Mouse (Mus musculus): ENCODE measurements at regions not wholly inside any gene's neighbourhood (a gene's known extent, or its start where the extent isn't known, plus 50 kb on each side); places are given as distances from the start of the nearest gene placed in this dataset.

DNA sequence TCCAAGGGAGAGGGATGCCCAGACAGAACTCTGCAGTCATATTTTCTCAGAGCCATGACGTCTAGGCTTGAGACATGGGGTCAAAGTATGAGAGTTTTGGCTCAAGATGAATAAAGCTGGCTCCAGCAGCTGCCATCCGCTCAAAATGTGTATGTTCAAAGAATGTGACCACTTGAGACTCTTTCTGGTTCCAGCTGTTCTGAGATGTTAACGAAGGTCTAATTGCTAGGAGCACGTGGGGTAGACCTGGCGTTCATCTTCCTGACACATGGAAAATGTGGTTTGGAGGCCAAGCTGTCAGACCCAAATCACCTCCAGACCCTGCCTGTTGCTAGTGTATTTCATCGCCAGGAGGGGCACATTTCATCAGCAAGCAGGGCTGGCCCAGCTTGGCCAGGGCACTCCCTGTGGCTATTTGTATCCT, 58.9 kb upstream of the Ankrd1 start:
- Histone ChIP-seq H3K36me3 (replicated peaks) (no peaks in the 10 kb centered on the region), H3K27me3 (replicated peaks) (no peaks in the 10 kb centered on the region), H3K9ac (no peak overlapping the region), H3K27ac (no peak overlapping the region), H3K4me2 (no peak overlapping the region), H3K4me1 (no peaks in the 10 kb centered on the region), H3K9me3 (no peaks in the 10 kb centered on the region), H3K4me3 (no peak overlapping the region)
- 77% methylated on average over 6 of the region's 6 CpGs for WGBS
- no peak for ATAC-seq (replicated peaks)

DNA sequence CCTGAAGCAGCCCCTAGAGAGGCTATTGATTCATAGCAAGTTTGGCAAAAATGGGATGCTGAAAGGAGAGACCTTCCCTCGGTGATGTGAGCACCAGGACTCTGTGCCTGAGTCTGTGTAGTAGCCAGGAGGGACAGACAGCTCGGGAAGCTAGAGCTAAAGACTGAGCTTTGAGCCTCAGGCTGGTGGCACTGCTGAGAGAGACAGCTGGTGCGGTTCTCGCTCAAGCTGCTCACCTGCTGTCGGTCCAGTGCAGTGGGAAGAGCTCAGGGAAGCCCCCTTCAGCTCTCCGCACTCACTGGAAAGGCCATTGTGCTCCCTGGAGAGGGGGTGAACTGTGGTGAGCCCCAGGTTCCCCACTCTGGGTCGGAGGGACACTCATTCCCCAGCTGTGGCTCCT, 60.4 kb upstream of the Ankrd1 start:
- H3K4me1 ChIP-seq, result no peaks in the 10 kb centered on the region
- H3K9me3 ChIP-seq, result no peaks in the 10 kb centered on the region
- no peak overlapping the region for H3K4me3 ChIP-seq
- no peak overlapping the region for H3K27ac ChIP-seq
- H3K9ac ChIP-seq, result no peak overlapping the region
- no peaks in the 10 kb centered on the region for H3K36me3 ChIP-seq (replicated peaks)
- 73% methylated on average over 7 of the region's 7 CpGs for WGBS
- no peaks in the 10 kb centered on the region for H3K27me3 ChIP-seq (replicated peaks)
- H3K4me2 ChIP-seq, result no peak overlapping the region
- no peak for ATAC-seq (replicated peaks)

DNA sequence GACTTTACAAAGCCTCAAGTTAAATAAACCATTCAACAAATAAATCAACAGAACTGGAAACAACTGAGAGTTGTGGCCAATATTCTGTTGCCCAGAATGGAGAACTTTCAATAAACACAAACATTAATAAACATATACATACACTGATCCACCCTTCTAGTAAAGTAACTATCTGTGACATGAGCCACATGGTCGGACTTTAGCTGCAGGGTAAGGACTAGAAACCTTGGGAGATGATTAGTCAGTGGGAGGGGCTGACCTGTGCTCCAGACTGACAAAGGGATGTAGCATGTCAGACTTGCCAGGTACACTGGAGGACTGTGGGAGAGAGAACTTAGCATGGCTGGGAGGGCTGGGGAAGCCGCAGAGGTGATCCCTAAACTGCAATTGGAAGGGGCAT, 61.6 kb upstream of the Ankrd1 start:
- Histone ChIP-seq H3K9me3 (no peaks in the 10 kb centered on the region), H3K36me3 (replicated peaks) (no peaks in the 10 kb centered on the region), H3K4me1 (no peaks in the 10 kb centered on the region), H3K9ac (no peak overlapping the region), H3K27ac (no peak overlapping the region), H3K27me3 (replicated peaks) (no peaks in the 10 kb centered on the region), H3K4me2 (no peak overlapping the region), H3K4me3 (no peak overlapping the region)
- no peak for ATAC-seq (replicated peaks)
- WGBS, result 70% methylated on average over 2 of the region's 2 CpGs

DNA sequence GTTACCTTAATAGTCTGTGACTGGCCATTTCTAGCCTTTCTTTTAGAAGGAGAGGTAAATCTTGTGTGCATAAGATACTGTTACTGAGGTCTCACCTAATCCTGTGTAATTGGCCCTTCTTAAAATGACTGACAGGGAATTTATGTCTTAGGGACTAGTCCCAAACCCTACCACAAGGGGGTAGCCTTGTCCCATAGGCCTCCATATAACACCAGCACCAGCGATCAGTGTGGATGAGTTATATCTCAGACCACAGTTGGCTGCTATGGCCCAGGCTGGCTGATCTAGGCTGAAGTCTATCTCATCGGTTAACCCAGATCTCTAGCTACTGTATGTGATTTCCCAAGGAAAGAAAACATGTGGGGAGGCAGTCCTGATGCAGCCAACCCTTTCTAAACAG, 63.2 kb upstream of the Ankrd1 start:
- H3K27ac ChIP-seq, result no peak overlapping the region
- no peaks in the 10 kb centered on the region for H3K27me3 ChIP-seq (replicated peaks)
- no peaks in the 10 kb centered on the region for H3K36me3 ChIP-seq (replicated peaks)
- H3K9me3 ChIP-seq, result no peaks in the 10 kb centered on the region
- no peak overlapping the region for H3K9ac ChIP-seq
- H3K4me2 ChIP-seq, result no peak overlapping the region
- H3K4me1 ChIP-seq, result no peaks in the 10 kb centered on the region
- 32% methylated on average over 2 of the region's 2 CpGs for WGBS
- ATAC-seq (replicated peaks), result peak; percentile 81
- H3K4me3 ChIP-seq, result no peak overlapping the region

DNA sequence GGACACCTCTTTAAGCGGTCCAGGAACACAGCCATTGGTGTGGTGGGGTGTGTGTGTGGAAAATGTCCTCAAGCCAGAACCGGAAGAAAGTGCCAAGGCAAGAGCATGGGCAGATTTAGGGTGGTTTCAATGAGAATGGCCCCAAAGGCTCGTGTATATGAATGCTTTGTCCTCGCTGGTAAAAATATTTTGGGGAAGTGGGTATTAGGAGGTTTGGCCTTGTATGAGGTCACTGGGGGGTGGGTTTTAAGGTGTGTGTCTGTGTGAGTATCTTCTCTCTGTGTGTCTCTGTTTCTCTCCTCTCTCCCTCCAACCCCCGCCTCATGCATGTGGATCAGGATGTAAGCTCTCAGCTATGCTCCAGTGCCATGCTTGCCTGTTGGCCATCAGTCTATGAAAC, 69.8 kb upstream of the Ankrd1 start:
- H3K36me3 ChIP-seq (replicated peaks), result no peaks in the 10 kb centered on the region
- no peaks in the 10 kb centered on the region for H3K9me3 ChIP-seq
- 92% methylated on average over 5 of the region's 5 CpGs for WGBS
- H3K4me3 ChIP-seq, result no peak overlapping the region
- no peaks in the 10 kb centered on the region for H3K4me1 ChIP-seq
- H3K27ac ChIP-seq, result no peak overlapping the region
- no peak overlapping the region for H3K4me2 ChIP-seq
- H3K27me3 ChIP-seq (replicated peaks), result no peaks in the 10 kb centered on the region
- ATAC-seq (replicated peaks), result no peak
- H3K9ac ChIP-seq, result no peak overlapping the region

DNA sequence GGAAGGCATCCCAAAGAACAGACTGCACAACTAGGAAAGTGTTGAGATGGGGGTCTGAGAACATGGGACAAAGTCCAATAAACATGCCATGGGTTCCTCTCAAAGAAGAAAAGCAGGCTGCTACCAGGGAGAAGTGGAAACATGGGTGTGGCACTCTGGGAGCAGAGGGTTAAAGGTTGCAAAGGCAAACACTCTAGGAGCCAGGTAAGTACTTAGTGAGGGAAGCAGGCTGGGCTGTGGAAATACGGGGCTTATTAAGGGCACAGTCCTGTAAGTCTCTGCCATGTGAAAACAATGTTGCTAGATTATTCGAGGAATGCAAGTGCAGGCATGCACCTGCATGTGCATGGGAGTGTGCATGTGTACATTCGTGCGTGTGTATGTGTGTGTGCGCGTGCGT, 71.7 kb upstream of the Ankrd1 start:
- H3K27me3 ChIP-seq (replicated peaks), result no peaks in the 10 kb centered on the region
- WGBS, result 94% methylated on average over 7 of the region's 7 CpGs
- H3K9me3 ChIP-seq, result no peaks in the 10 kb centered on the region
- H3K27ac ChIP-seq, result no peak overlapping the region
- no peak overlapping the region for H3K9ac ChIP-seq
- no peak overlapping the region for H3K4me3 ChIP-seq
- no peak overlapping the region for H3K4me2 ChIP-seq
- H3K36me3 ChIP-seq (replicated peaks), result no peaks in the 10 kb centered on the region
- no peak for ATAC-seq (replicated peaks)
- H3K4me1 ChIP-seq, result no peaks in the 10 kb centered on the region

DNA sequence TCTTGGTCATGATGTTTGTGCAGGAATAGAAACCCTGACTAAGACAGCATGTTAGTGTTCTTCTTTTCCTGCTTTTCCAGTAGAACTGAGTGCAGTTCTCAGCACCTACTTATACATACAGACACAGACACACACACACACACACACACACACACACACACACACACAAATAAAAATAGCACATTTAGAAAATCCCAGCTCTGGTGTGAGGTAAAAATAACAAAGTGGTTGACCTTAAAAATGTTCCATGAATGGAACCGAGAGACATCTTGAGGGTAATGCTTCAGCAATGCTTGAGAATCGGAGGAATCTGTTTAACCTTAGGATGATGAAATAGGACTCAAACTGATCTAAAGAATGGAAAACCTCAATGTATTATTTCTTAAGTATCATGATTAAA, 84.4 kb upstream of the Ankrd1 start:
- Histone ChIP-seq H3K36me3 (replicated peaks) (no peaks in the 10 kb centered on the region), H3K27me3 (replicated peaks) (no peaks in the 10 kb centered on the region), H3K4me2 (no peak overlapping the region), H3K27ac (no peak overlapping the region), H3K9ac (no peak overlapping the region), H3K4me3 (no peak overlapping the region), H3K4me1 (peaks cover 6% of the 10 kb centered on the region; the same call in 1 of the 2 replicates), H3K9me3 (no peaks in the 10 kb centered on the region)
- WGBS, result 96% methylated on average over 2 of the region's 2 CpGs
- ATAC-seq (replicated peaks), result no peak

DNA sequence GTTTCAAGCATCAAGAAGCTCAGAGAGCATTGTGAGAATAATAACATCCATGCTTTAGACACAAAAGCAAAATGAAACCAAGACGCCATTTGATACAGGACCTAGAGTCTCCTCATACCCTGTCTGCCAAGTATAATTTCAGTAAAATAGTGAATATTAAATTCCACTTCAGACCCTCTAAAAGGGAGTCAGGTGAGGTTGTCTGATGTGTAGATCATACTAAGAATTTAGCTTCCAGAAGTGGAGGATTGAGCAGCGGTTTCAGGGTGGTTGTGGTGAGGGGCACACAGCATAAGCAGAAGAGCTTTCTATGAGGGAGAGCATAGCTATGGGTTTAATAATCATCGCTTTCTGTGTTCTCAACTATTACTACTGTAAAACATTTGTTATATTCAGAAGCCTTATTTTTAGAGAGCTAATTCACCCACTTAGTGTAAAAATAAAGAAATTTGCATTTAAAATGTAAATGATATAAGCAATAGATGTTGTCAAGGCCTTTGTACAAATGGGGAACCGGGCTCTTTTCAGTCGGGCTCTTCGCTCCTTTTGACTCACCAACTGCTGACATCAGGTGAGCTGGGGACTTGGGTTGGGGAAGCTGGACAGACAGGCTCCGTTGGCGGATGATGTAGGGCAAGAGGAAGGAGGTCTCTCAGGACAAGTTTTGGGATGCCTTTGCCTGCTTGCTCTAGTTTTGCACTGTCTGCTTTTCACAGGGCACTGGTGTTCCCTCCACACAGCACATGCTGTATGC, 85.2 kb upstream of the Ankrd1 start:
- ATAC-seq (replicated peaks), result no peak
- Histone ChIP-seq H3K27me3 (replicated peaks) (no peaks in the 10 kb centered on the region), H3K9ac (no peak overlapping the region), H3K9me3 (no peaks in the 10 kb centered on the region), H3K4me1 (peaks cover 6% of the 10 kb centered on the region; the same call in 1 of the 2 replicates), H3K4me2 (no peak overlapping the region), H3K27ac (no peak overlapping the region), H3K36me3 (replicated peaks) (no peaks in the 10 kb centered on the region), H3K4me3 (no peak overlapping the region)
- whole genome bisulfite sequencing, result 95% methylated on average over 8 of the region's 8 CpGs

DNA sequence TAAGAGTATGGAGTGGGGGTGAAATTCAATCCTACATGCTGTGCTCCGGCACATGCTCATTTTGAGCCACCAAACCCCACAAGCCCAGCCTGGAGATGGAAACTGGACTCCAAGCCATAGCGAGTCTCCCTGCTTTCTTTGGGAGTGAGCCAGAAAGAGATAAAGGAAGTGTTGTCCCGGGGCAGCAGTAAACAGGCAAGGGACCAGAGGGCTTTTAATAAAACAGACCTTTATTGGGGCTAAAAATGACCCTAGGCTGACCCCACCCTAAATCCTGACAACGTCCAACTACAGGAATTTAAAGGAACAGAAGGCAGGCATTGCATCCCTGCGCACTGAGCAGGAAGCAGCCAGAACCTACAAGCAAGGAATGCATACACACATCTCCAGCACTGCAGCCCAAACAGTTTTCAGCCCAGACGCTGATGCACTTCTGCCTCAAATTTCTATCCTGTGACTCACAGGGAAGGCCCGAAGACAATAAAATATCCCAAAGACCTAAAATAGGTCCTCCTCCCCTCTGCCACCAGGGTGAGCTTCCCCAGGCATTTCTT, 87.9 kb upstream of the Ankrd1 start:
- Histone ChIP-seq H3K9ac (no peak overlapping the region), H3K36me3 (replicated peaks) (no peaks in the 10 kb centered on the region), H3K4me3 (no peak overlapping the region), H3K4me1 (peaks cover 6% of the 10 kb centered on the region; the same call in 1 of the 2 replicates), H3K4me2 (no peak overlapping the region), H3K27ac (peak overlapping the region; percentile 45), H3K27me3 (replicated peaks) (no peaks in the 10 kb centered on the region), H3K9me3 (no peaks in the 10 kb centered on the region)
- ATAC-seq (replicated peaks), result peak; percentile 63; the same call in 1 of the 2 replicates
- WGBS, result 46% methylated on average over 7 of the region's 7 CpGs

DNA sequence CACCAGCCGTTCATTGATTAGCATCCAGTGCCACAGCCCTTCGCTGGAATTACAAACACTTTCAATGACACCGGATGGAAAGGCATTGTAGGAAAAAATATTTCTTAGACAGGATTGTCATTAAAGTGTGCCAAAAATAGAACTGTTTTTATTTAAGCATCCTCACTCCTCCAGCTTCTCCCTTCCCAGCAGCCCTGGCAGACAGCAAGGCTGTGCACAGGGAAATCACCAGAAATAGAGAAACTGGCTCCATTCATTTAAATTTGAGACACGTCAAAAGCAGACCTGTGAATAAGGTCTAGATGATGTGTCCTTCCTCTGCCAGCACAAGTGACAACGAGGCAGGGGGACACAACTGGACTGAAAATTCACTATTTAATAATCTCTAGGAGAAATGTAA, 88.5 kb upstream of the Ankrd1 start:
- H3K4me3 ChIP-seq, result no peak overlapping the region
- no peaks in the 10 kb centered on the region for H3K27me3 ChIP-seq (replicated peaks)
- WGBS, result 61% methylated on average over 5 of the region's 5 CpGs
- no peaks in the 10 kb centered on the region for H3K36me3 ChIP-seq (replicated peaks)
- H3K27ac ChIP-seq, result peak overlapping the region; percentile 45; the same call in 1 of the 2 replicates
- H3K4me2 ChIP-seq, result no peak overlapping the region
- ATAC-seq (replicated peaks), result peak; percentile 9; the same call in 1 of the 2 replicates
- peaks cover 12% of the 10 kb centered on the region; the same call in 1 of the 2 replicates for H3K4me1 ChIP-seq
- H3K9ac ChIP-seq, result no peak overlapping the region
- H3K9me3 ChIP-seq, result no peaks in the 10 kb centered on the region

DNA sequence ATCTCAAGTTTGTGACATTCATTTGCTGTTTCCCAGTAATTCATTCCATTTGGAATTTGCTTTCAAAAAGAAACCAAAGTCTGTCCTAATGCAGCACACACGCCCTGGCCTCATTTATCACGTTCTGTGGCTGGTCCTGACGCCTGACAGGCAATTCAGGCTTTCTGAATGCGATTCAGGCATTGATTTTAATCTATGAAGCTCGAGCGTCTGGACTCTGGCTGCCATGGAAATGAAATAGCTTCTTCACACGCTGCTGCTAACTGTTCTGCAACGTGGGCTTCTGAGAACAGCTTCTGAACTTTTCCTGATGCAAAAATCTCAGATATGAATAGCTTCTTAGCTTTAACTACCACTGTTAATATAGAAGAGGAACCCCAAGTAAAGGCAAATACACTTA, 93.6 kb upstream of the Ankrd1 start:
- 7% methylated on average over 8 of the region's 8 CpGs for WGBS
- Histone ChIP-seq H3K4me2 (no peak overlapping the region), H3K27ac (no peak overlapping the region), H3K9me3 (no peaks in the 10 kb centered on the region), H3K4me1 (peaks cover 22% of the 10 kb centered on the region), H3K4me3 (no peak overlapping the region), H3K36me3 (replicated peaks) (no peaks in the 10 kb centered on the region), H3K27me3 (replicated peaks) (no peaks in the 10 kb centered on the region), H3K9ac (no peak overlapping the region)
- ATAC-seq (replicated peaks), result no peak

DNA sequence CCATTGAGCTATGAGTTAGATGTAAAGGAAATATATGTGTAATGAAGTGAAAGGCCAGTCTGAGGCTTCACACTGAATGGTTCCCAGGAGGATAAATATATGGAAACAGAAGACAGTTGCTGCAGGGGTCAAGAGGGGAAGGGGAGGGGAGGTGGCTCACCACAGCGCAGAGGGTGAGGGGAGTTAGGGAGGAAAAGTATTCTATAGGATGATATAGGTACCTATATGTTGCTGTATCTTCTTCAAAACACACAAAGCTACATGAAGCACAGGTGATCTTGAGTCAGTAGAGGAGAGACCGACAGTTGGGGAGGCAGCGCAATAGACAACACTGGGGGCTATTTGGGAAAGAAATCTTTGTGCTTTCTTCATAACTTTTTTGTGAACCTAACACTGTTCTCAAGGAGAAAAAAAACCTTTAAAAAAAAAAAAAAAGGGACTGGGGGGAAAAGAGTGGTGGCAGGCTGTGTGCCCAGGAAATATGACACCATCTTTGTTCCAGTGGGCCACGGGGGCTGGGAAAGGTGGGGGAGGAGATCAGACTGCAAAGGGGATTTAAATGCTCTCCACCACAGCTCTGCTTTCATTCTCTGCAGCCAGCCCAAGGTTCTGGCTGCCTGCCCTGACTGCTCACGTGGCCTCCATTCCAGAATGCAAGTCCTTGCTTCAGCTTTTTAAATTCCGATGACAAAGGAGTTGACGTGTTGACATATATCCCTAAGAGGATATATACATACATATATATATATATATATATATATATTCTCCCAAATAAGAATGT, 94.5 kb upstream of the Ankrd1 start:
- H3K27ac ChIP-seq, result no peak overlapping the region
- H3K4me3 ChIP-seq, result no peak overlapping the region
- no peaks in the 10 kb centered on the region for H3K36me3 ChIP-seq (replicated peaks)
- H3K4me2 ChIP-seq, result no peak overlapping the region
- no peaks in the 10 kb centered on the region for H3K9me3 ChIP-seq
- H3K9ac ChIP-seq, result no peak overlapping the region
- no peaks in the 10 kb centered on the region for H3K27me3 ChIP-seq (replicated peaks)
- peak; percentile 68 for ATAC-seq (replicated peaks)
- WGBS, result 16% methylated on average over 7 of the region's 7 CpGs
- H3K4me1 ChIP-seq, result peaks cover 21% of the 10 kb centered on the region

Measured in midbrain, embryonic 15.5 days (tissue).